Mouse (Mus musculus) lung, adult 2 months (tissue): ENCODE measurements around the gene Ncoa3.

Experiments used
- CTCF ChIP-seq: fragments of 200-500 bp; IDR thresholded peaks from 2 replicates; pipeline ENCODE4 v1.5.1; 2011; ENCODE audit warnings: mild to moderate bottlenecking, low read length, control low read depth; ENCODE audit not compliant: insufficient read depth
- POLR2A ChIP-seq: fragments of 200-500 bp; IDR thresholded peaks from 2 replicates; pipeline ENCODE4 v1.6.1; 2011; ENCODE audit warnings: low read depth, mild to moderate bottlenecking, control low read depth, low read length, borderline replicate concordance; ENCODE audit errors: extremely low read depth

GRCm38 (mm10) chr2:166051421-166051820, 59.0 kb downstream of the Ncoa3 start:
- TF ChIP-seq POLR2A (no peak), CTCF (no peak)
